Mouse (Mus musculus) heart, embryonic 11.5 days (tissue): ENCODE measurements at regions not wholly inside any gene's neighbourhood (a gene's known extent, or its start where the extent isn't known, plus 50 kb on each side); places are given as distances from the start of the nearest gene placed in this dataset.

Experiments used
- ATAC-seq: fragments of 200-750 bp; cut with Nextera tagmentation; replicated peaks from 2 replicates; pipeline ENCODE4 v1.8.0; 2017; ENCODE audit warnings: moderate library complexity; ENCODE audit not compliant: insufficient number of reproducible peaks, low FRiP score, low TSS enrichment
- H3K27ac ChIP-seq: fragments of 300-500 bp; sonication (generic); 2 replicates; pipeline ENCODE4 v1.5.1; 2014; ENCODE audit warnings: mild to moderate bottlenecking, low read depth, low read length
- H3K27me3 ChIP-seq: fragments of 300-500 bp; sonication (generic); 2 replicates; pipeline ENCODE4 v1.6.1; 2014; ENCODE audit warnings: mild to moderate bottlenecking, low read length, mixed read lengths; ENCODE audit not compliant: control insufficient read depth, insufficient read depth
- H3K36me3 ChIP-seq: fragments of 300-500 bp; sonication (generic); 2 replicates; pipeline ENCODE4 v1.6.1; 2014; ENCODE audit warnings: mild to moderate bottlenecking, low read length, moderate library complexity, mixed read lengths; ENCODE audit not compliant: control insufficient read depth, insufficient read depth
- H3K4me1 ChIP-seq: fragments of 300-500 bp; sonication (generic); 2 replicates; pipeline ENCODE4 v1.6.1; 2014; ENCODE audit warnings: low read length; ENCODE audit not compliant: control insufficient read depth, insufficient read depth
- H3K4me2 ChIP-seq: fragments of 300-500 bp; sonication (generic); 2 replicates; pipeline ENCODE4 v1.6.1; 2014; ENCODE audit warnings: mild to moderate bottlenecking, moderate library complexity
- H3K4me3 ChIP-seq: fragments of 300-500 bp; sonication (generic); 2 replicates; pipeline ENCODE4 v1.5.1; 2014; ENCODE audit warnings: low read depth, low read length
- H3K9ac ChIP-seq: fragments of 300-500 bp; sonication (generic); 2 replicates; pipeline ENCODE4 v1.6.1; 2014; ENCODE audit warnings: mild to moderate bottlenecking, low read depth, low read length, moderate library complexity
- H3K9me3 ChIP-seq: fragments of 300-500 bp; sonication (generic); replicated peaks from 2 replicates; pipeline ENCODE4 v1.6.1; 2016; ENCODE audit warnings: low read length; ENCODE audit not compliant: control insufficient read depth
- WGBS: fragments of 180-500 bp; shearing (Covaris S2); extraction: QIAGEN DNeasy Blood & Tissue Kit; methylation state at CpG from one replicate; pipeline ENCODE4 v1.1.7; 2014; ENCODE audit not compliant: insufficient replicate concordance; 5-methylcytosine and 5-hydroxymethylcytosine counted together

DNA sequence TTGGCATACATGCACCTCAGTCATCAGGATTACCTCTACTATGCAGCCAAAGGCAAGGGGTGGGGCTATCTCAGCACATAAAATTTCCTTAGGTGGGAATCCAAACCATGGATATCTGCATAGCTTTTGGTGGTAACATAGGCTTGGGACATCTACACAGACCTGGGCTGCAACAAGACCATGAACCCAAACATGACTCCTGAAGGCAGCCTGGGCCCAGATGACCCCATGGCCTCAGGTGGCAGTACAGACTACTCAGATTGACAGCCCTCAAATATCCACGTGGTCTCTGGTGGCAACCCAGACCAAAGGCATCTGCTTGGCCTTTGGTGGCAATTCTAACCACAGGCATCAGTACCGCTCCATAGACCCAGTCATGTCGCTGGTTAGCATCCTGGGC lies 130.0 kb downstream of the Gm11146 start:
- 81% methylated on average over 3 of the region's 3 CpGs for WGBS
- no peaks in the 10 kb centered on the region for H3K9me3 ChIP-seq
- H3K9ac ChIP-seq: no peak overlapping the region
- H3K4me2 ChIP-seq: no peak overlapping the region
- H3K4me1 ChIP-seq: 0 out of 2 replicates have a peak, but pooled peaks cover 2% of the 10 kb centered on the region
- H3K4me3 ChIP-seq: no peak overlapping the region
- H3K27ac ChIP-seq: no peak overlapping the region
- H3K36me3 ChIP-seq: no peaks in the 10 kb centered on the region
- no peak for ATAC-seq
- no peaks in the 10 kb centered on the region for H3K27me3 ChIP-seq

DNA sequence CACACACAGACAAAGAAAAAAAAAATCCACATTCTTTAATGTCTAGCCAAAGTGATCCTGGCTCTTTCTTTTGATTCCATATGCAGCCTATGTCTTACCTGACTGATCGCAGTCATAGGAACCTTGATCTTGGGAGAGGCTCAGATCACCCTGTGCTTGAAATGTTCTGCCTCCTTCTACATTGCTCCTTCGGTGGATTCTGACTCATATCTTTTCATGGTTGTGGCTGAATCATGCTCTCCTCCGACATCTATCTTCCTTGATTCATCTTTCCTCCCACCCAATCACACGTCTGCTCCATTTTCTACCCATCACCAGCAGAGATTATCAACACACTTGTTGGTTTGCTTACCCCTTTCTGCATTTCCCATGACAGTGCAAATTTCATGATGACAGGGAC lies 132.0 kb downstream of the Gm11146 start:
- no peaks in the 10 kb centered on the region for H3K4me1 ChIP-seq
- no peaks in the 10 kb centered on the region for H3K36me3 ChIP-seq
- no peak overlapping the region for H3K4me2 ChIP-seq
- no peak overlapping the region for H3K27ac ChIP-seq
- ATAC-seq: no peak
- no peaks in the 10 kb centered on the region for H3K27me3 ChIP-seq
- H3K4me3 ChIP-seq: no peak overlapping the region
- H3K9ac ChIP-seq: no peak overlapping the region
- 75% methylated on average over 4 of the region's 4 CpGs for WGBS
- no peaks in the 10 kb centered on the region for H3K9me3 ChIP-seq

DNA sequence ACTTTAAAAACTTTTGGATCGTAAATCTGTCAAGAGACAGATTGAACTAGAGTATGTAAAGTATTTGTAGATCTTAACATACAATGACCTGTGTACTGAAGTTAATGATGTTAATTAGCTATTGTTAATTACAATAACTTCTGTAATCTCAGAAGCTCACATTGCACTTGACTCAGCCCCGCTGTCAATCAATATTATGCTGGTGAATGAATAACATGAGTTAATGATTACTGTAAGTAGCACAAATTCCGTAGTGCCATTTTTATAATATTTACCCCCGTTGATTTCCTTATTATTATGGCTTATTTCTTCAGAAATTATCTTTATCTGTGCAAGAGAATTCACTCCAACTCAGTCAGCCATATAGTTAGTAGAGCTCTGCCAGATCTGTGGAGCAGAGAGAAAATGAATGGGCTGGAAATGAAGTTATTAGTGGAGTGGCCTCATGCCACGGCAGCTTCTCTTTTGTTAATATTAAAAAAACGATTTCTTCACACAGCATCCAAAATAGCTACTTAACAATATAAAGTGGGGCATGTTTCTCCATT lies 132.5 kb downstream of the Gm11146 start:
- Histone ChIP-seq H3K4me3 (no peak overlapping the region), H3K4me1 (no peaks in the 10 kb centered on the region), H3K27me3 (no peaks in the 10 kb centered on the region), H3K27ac (no peak overlapping the region), H3K4me2 (no peak overlapping the region), H3K9ac (no peak overlapping the region), H3K36me3 (no peaks in the 10 kb centered on the region), H3K9me3 (no peaks in the 10 kb centered on the region)
- WGBS: 88% methylated on average over 6 of the region's 6 CpGs
- ATAC-seq: no peak

DNA sequence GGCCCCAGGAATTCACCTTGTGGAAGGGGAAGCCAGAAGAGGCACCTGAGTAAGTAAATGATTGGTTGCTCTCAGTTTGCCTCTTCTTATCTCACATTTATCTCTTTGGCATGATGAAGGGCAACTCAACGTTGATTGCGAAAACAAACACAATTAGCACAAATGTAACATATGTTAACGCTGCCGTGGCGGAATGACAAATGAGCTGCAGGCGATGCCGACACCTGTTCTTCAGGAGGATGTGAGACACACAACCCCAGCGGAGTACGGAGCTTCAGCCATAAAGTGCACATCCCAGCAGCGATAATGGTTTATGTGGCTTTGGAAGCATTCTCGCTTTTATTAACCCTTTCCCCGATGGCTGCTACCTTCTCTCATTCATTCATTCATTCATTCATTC lies 134.7 kb downstream of the Gm11146 start:
- no peak overlapping the region for H3K4me2 ChIP-seq
- no peaks in the 10 kb centered on the region for H3K36me3 ChIP-seq
- no peak overlapping the region for H3K9ac ChIP-seq
- H3K27me3 ChIP-seq: no peaks in the 10 kb centered on the region
- no peaks in the 10 kb centered on the region for H3K4me1 ChIP-seq
- no peak overlapping the region for H3K27ac ChIP-seq
- no peak for ATAC-seq
- no peak overlapping the region for H3K4me3 ChIP-seq
- WGBS: 79% methylated on average over 12 of the region's 12 CpGs
- H3K9me3 ChIP-seq: no peaks in the 10 kb centered on the region

DNA sequence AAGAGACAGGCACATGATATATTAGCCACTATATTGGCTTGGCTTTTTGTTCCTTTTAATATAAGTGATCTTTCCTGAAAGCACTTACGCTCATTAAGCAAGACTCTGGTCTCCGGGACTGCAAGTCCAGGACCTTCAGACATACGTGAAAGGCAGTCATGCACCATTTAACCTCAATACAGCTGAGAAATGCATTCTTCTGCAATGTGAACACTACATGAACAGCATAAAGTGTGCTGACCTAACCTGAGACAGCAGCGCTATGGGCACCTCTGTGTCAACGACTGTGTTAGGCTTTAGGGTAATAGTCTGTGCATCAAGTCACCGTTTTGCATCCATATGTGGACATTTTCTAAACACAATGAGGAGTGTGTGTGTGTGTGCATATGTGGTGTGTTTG lies 137.3 kb downstream of the Gm11146 start:
- Histone ChIP-seq H3K4me2 (no peak overlapping the region), H3K9me3 (no peaks in the 10 kb centered on the region), H3K27ac (no peak overlapping the region), H3K27me3 (no peaks in the 10 kb centered on the region), H3K4me1 (no peaks in the 10 kb centered on the region), H3K4me3 (no peak overlapping the region), H3K36me3 (no peaks in the 10 kb centered on the region), H3K9ac (no peak overlapping the region)
- WGBS: 88% methylated on average over 6 of the region's 6 CpGs
- ATAC-seq: no peak

DNA sequence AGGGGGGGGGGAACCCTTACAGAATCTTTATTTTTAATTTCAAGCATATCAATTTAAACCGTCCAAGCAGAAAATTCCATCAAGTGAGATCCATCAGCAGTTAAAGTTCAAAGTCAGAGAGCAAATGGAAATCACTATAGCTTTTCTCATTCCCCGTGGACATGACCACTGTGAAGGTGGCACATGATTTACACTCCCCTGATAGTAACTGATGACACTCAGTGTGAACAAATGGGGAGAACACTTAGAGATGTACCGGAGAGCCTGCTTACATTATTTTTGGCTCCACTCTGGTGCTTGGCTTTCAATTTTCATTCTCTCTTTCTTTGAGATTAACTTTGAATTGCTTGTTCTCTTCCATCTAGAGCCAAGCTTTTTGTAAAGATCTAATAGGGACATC lies 140.0 kb downstream of the Gm11146 start:
- Histone ChIP-seq H3K4me1 (no peaks in the 10 kb centered on the region), H3K9ac (no peak overlapping the region), H3K4me3 (no peak overlapping the region), H3K36me3 (no peaks in the 10 kb centered on the region), H3K27me3 (no peaks in the 10 kb centered on the region), H3K9me3 (no peaks in the 10 kb centered on the region), H3K4me2 (no peak overlapping the region), H3K27ac (no peak overlapping the region)
- WGBS: 47% methylated on average over 3 of the region's 3 CpGs
- ATAC-seq: no peak

DNA sequence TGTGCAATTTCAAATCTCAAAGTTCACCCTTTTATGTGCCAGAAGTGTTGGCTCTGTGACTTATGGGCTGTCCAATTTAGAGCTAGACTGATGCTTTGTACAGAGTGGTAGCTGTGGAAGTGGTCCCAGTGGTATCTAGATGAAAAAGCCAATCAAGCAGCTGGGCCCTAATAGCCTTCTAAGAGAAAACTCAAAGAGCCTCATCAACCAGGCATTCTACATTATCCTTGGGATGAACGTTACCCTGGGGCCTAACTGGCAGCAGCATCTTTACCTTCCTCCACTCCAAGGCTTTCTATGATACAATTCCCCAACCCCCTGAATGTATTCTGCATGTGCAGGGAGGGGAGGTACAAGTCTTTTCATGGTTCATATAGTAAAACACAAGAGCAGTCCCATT lies 140.4 kb downstream of the Gm11146 start:
- Histone ChIP-seq H3K27ac (no peak overlapping the region), H3K36me3 (no peaks in the 10 kb centered on the region), H3K4me2 (no peak overlapping the region), H3K9me3 (no peaks in the 10 kb centered on the region), H3K4me3 (no peak overlapping the region), H3K27me3 (no peaks in the 10 kb centered on the region), H3K4me1 (no peaks in the 10 kb centered on the region), H3K9ac (no peak overlapping the region)
- ATAC-seq: no peak
- 76% methylated on average over 1 of the region's 1 CpGs for WGBS

DNA sequence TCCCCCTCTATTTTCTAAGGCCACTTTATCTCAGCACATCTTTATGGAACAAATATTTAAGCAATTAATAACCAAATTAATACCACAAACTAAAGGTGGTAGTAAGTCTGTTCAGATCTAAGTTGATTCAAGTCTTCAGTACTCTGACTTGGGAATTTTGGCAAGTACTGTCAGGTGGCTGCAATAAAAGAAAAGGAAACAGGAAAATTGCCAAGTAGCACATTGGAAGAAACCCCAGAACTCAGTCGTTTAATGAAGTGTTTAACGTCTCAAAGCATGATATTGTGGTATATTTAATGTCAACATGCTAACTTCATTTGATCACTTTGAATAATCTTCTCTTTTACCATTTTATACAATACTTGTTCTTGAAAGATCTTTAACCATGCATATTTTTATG lies 142.2 kb downstream of the Gm11146 start:
- no peak overlapping the region for H3K27ac ChIP-seq
- H3K36me3 ChIP-seq: no peaks in the 10 kb centered on the region
- no peak overlapping the region for H3K9ac ChIP-seq
- no peak for ATAC-seq
- 69% methylated on average over 2 of the region's 2 CpGs for WGBS
- no peaks in the 10 kb centered on the region for H3K4me1 ChIP-seq
- H3K4me3 ChIP-seq: no peak overlapping the region
- H3K27me3 ChIP-seq: no peaks in the 10 kb centered on the region
- no peaks in the 10 kb centered on the region for H3K9me3 ChIP-seq
- no peak overlapping the region for H3K4me2 ChIP-seq

DNA sequence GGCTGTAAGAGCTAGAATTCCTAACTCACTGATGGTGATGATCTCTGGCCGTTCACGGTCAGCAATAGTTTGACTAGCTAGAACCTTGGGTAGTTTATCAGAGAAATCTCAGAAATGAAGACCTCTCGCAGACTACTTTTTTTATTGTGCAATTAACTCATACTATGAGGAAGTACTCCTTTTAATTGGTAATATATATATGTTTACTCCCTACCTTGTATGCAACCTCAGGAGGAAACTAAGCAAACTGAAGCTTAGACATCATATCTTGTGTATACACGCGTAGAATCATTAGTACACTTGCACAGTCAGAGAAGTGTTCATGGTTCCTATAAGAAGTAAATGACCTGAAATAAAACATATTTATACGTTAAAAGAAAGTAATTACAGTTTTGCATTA lies 157.2 kb downstream of the Gm11146 start:
- no peak overlapping the region for H3K4me3 ChIP-seq
- H3K9ac ChIP-seq: no peak overlapping the region
- no peak overlapping the region for H3K27ac ChIP-seq
- no peaks in the 10 kb centered on the region for H3K36me3 ChIP-seq
- H3K9me3 ChIP-seq: no peaks in the 10 kb centered on the region
- no peak overlapping the region for H3K4me2 ChIP-seq
- no peak for ATAC-seq
- H3K27me3 ChIP-seq: no peaks in the 10 kb centered on the region
- H3K4me1 ChIP-seq: no peaks in the 10 kb centered on the region
- WGBS: 84% methylated on average over 6 of the region's 6 CpGs
